Comparison of ENCODE assay signal across 9 mouse cellular contexts in the genomic region with DNA sequence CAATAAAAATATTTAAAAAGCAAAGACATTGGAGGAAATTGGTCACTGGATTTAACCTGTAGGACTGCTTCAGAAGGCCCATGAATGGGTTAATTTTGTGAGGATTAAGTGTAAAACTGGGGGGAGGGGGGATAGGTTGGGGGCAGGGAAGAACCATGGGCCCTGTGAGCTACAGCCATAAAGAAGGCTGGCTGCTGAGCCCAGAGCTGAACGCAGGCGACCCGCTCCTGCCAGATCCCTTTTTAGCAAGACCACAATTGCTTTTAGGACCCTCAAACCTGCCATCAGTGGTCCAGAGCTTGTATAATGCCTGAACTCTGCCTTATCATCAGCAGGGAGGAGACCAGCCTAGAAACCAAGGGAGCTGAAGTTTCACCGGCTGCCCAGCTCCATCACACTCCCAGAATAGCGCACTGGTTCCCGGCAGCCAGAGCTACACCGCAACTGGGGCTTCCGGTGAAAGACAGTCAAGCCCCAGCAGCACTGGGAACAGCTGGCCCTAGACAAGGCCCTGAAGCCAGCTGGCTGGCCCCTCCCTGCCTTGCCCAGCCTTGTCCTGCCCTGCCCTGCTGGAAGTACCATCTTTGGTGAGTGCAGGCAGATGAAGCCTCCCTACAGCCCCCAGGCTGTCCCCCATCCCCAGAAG. TPM values are rescaled to one million over a fixed set of nuclear protein-coding genes. Genes with fewer than 3 reads are reported as not detected.
A peak's percentile ranks its signal among the peaks of the same experiment; 100 is the strongest.
DNase-seq lines count a peak whose midpoint lies in the region; ATAC-seq and TF ChIP-seq lines count a peak whose summit lies in the region.
"Had no signal": no experiment of that assay in that cellular context is flagged by ENCODE, and none has a peak within 500 bp of the region (broad histone marks: within the 10 kb centered on the region; RNA-seq: fewer than 3 reads in every experiment).

No protein-coding gene starts in this region.

- H3K9ac ChIP-seq in lung, embryonic 16.5 days (ENCODE audit: low read length), result peak overlapping the region; percentile 39; the same call in 1 of the 2 replicates
- no peak overlapping the region for H3K9ac ChIP-seq in intestine, embryonic 16.5 days (ENCODE audit: low read depth, low read length)
- no peak overlapping the region for H3K9ac ChIP-seq in neural tube, embryonic 15.5 days (replicated peaks)

- intact Hi-C loops in gastrocnemius, adult 2 months (cut with DNase I), result no loop called here

- H3K4me1 ChIP-seq in lung, embryonic 16.5 days (replicated peaks; ENCODE audit: control insufficient read depth, insufficient read depth, low read length), result peaks cover 3% of the 10 kb centered on the region; the same call in 1 of the 2 replicates
- no peaks in the 10 kb centered on the region for H3K4me1 ChIP-seq in lung, adult 2 months (ENCODE audit: control insufficient read depth, insufficient read depth, low read length)
- no peaks in the 10 kb centered on the region; the same call in 1 of the 2 replicates for H3K4me1 ChIP-seq in intestine, embryonic 16.5 days (ENCODE audit: control insufficient read depth, insufficient read depth, low read length)
- peaks cover 6% of the 10 kb centered on the region; the same call in 1 of the 2 replicates for H3K4me1 ChIP-seq in neural tube, embryonic 15.5 days

- no peaks in the 10 kb centered on the region for H3K36me3 ChIP-seq in lung, embryonic 16.5 days (ENCODE audit: control insufficient read depth, insufficient read depth, low read length)
- no peaks in the 10 kb centered on the region for H3K36me3 ChIP-seq in intestine, embryonic 16.5 days (ENCODE audit: control insufficient read depth, insufficient read depth, low read length)
- no peaks in the 10 kb centered on the region for H3K36me3 ChIP-seq in neural tube, embryonic 15.5 days

- H3K4me2 ChIP-seq in lung, embryonic 16.5 days (ENCODE audit: low read depth, low read length), result no peak overlapping the region
- no peak overlapping the region for H3K4me2 ChIP-seq in intestine, embryonic 16.5 days (ENCODE audit: low read depth, low read length)
- H3K4me2 ChIP-seq in neural tube, embryonic 15.5 days, result no peak overlapping the region

- no peak overlapping the region for H3K4me3 ChIP-seq in lung, embryonic 16.5 days (ENCODE audit: low read length)
- no peak overlapping the region for H3K4me3 ChIP-seq in lung, adult 2 months (replicated peaks; ENCODE audit: extremely low read depth, low read depth, low read length)
- peak overlapping the region; percentile 54 for H3K4me3 ChIP-seq in gastrocnemius, adult 2 months
- H3K4me3 ChIP-seq in intestine, embryonic 16.5 days (ENCODE audit: low read length), result no peak overlapping the region
- H3K4me3 ChIP-seq in neural tube, embryonic 15.5 days (replicated peaks), result no peak overlapping the region

- no peak for DNase-seq in lung, adult 2 months
- peak; percentile 93 for DNase-seq in gastrocnemius, adult 2 months
- DNase-seq in layer of hippocampus, adult 8-10 months (ENCODE audit: low spot score in 2 of 2), result no peak
- no peak for DNase-seq in layer of hippocampus, postnatal 10 days (ENCODE audit: low spot score in 2 of 2)
- DNase-seq in ovary, postnatal 36 days (ENCODE audit: low spot score), result no peak

- H3K9me3 ChIP-seq in lung, embryonic 16.5 days (ENCODE audit: control insufficient read depth, low read length), result no peaks in the 10 kb centered on the region
- no peaks in the 10 kb centered on the region for H3K9me3 ChIP-seq in intestine, embryonic 16.5 days (ENCODE audit: control insufficient read depth, low read length)
- no peaks in the 10 kb centered on the region for H3K9me3 ChIP-seq in neural tube, embryonic 15.5 days (replicated peaks)

- TF ChIP-seq CTCF in lung, adult 2 months (IDR thresholded peaks at IDR 0.05; ENCODE audit: insufficient read depth, low read length), result no peak
- TF ChIP-seq CTCF in gastrocnemius, adult 2 months (IDR thresholded peaks at IDR 0.05), result no peak

- H3K27ac ChIP-seq in lung, embryonic 16.5 days (ENCODE audit: low read length), result no peak overlapping the region
- peak overlapping the region; percentile 96 for H3K27ac ChIP-seq in gastrocnemius, adult 2 months
- H3K27ac ChIP-seq in intestine, embryonic 16.5 days (ENCODE audit: low read length), result no peak overlapping the region
- H3K27ac ChIP-seq in neural tube, embryonic 15.5 days (replicated peaks), result 0 out of 2 replicates have a peak overlapping the region, but pooled peaks have one; percentile 18

- peak; percentile 76 for ATAC-seq in lung, embryonic 16.5 days (ENCODE audit: low read depth)
- peak; percentile 77 for ATAC-seq in intestine, embryonic 16.5 days
- ATAC-seq in neural tube, embryonic 15.5 days (ENCODE audit: low FRiP score), result no peak

- 13% methylated on average over 8 of the region's 8 CpGs for WGBS in lung, embryonic 16.5 days
- WGBS in lung, adult 2 months, result 30% methylated on average over 8 of the region's 8 CpGs
- WGBS in intestine, embryonic 16.5 days, result 17% methylated on average over 8 of the region's 8 CpGs
- 8% methylated on average over 8 of the region's 8 CpGs for WGBS in neural tube, embryonic 15.5 days

- no peak for TF ChIP-seq POLR2A in lung, adult 2 months (IDR thresholded peaks at IDR 0.05; ENCODE audit: borderline replicate concordance, extremely low read depth, low read depth, low read length)

- no peaks in the 10 kb centered on the region for H3K27me3 ChIP-seq in lung, embryonic 16.5 days (ENCODE audit: control insufficient read depth, insufficient read depth, low read depth, low read length)
- H3K27me3 ChIP-seq in intestine, embryonic 16.5 days (replicated peaks; ENCODE audit: control insufficient read depth, insufficient read depth, low read length), result no peaks in the 10 kb centered on the region
- peaks cover 4% of the 10 kb centered on the region for H3K27me3 ChIP-seq in neural tube, embryonic 15.5 days (replicated peaks)

RNA-seq across cellular contexts. Expression of a gene that starts 7.0 kb away (rescaled TPM):
- polyA plus RNA-seq in lung, embryonic 16.5 days (2015; fragmentation: Nextera tagmentation; extraction: Ambion mirVana), result 30.7 and 33.2 TPM in 2 replicates
- polyA plus RNA-seq in lung, adult 2 months (2012; rRNA removed), result 14.3 and 18.2 TPM in 2 replicates
- total RNA-seq in gastrocnemius, adult 2 months (2021), result 10 to 100 TPM; 45.4 to 82.1 TPM
- 10.5 and 10.9 TPM in 2 replicates for polyA plus RNA-seq in intestine, embryonic 16.5 days (2015; fragmentation: Nextera tagmentation; extraction: Ambion mirVana)
- 8.8 and 12.0 TPM in 2 replicates for polyA plus RNA-seq in neural tube, embryonic 15.5 days (2015; fragmentation: Nextera tagmentation; extraction: Ambion mirVana)
- total RNA-seq in layer of hippocampus, adult 8-10 months (2022), result 1 to 10 TPM; 4.3 to 7.2 (median 4.8) TPM
- total RNA-seq in layer of hippocampus, postnatal 10 days (2021), result 1 to 10 TPM; 3.9 to 5.1 TPM

RNA-seq across cellular contexts. Expression of a gene that starts 45.2 kb away (rescaled TPM):
- polyA plus RNA-seq in lung, embryonic 16.5 days (2015; fragmentation: Nextera tagmentation; extraction: Ambion mirVana), result not detected in 2 replicates
- polyA plus RNA-seq in lung, adult 2 months (2012; rRNA removed), result not detected in 2 replicates
- total RNA-seq in gastrocnemius, adult 2 months (2021), result not detected
- polyA plus RNA-seq in intestine, embryonic 16.5 days (2015; fragmentation: Nextera tagmentation; extraction: Ambion mirVana), result 0.20 and 0.43 TPM in 2 replicates
- polyA plus RNA-seq in neural tube, embryonic 15.5 days (2015; fragmentation: Nextera tagmentation; extraction: Ambion mirVana), result not detected in 2 replicates
- not detected for total RNA-seq in layer of hippocampus, adult 8-10 months (2022)
- not detected for total RNA-seq in layer of hippocampus, postnatal 10 days (2021)
- polyA plus RNA-seq: testis, adult 2 months had no signal

RNA-seq across cellular contexts. Expression of a gene that starts 45.9 kb away (rescaled TPM):
- 1.4 and 1.7 TPM in 2 replicates for polyA plus RNA-seq in lung, embryonic 16.5 days (2015; fragmentation: Nextera tagmentation; extraction: Ambion mirVana)
- polyA plus RNA-seq in lung, adult 2 months (2012; rRNA removed), result 2.5 and 5.0 TPM in 2 replicates
- under 1 TPM; 0.50 to 0.66 TPM for total RNA-seq in gastrocnemius, adult 2 months (2021)
- 2.5 and 2.6 TPM in 2 replicates for polyA plus RNA-seq in intestine, embryonic 16.5 days (2015; fragmentation: Nextera tagmentation; extraction: Ambion mirVana)
- polyA plus RNA-seq in neural tube, embryonic 15.5 days (2015; fragmentation: Nextera tagmentation; extraction: Ambion mirVana), result 0.59 and 1.3 TPM in 2 replicates
- 1 to 10 TPM in 2 of 4 experiments, under 1 TPM in 2; 0.39 to 1.3 (median 0.80) TPM for total RNA-seq in layer of hippocampus, adult 8-10 months (2022)
- under 1 TPM; 0.62 TPM for total RNA-seq in layer of hippocampus, postnatal 10 days (2021)

RNA-seq across cellular contexts. Expression of a gene that starts 48.2 kb away (rescaled TPM):
- polyA plus RNA-seq in lung, embryonic 16.5 days (2015; fragmentation: Nextera tagmentation; extraction: Ambion mirVana), result 0.23 and 0.34 TPM in 2 replicates
- 0.54 and 0.59 TPM in 2 replicates for polyA plus RNA-seq in lung, adult 2 months (2012; rRNA removed)
- total RNA-seq in gastrocnemius, adult 2 months (2021), result not detected
- polyA plus RNA-seq in intestine, embryonic 16.5 days (2015; fragmentation: Nextera tagmentation; extraction: Ambion mirVana), result 0.71 and 0.87 TPM in 2 replicates
- 14.8 and 21.3 TPM in 2 replicates for polyA plus RNA-seq in neural tube, embryonic 15.5 days (2015; fragmentation: Nextera tagmentation; extraction: Ambion mirVana)
- 10 to 100 TPM; 15.3 to 19.6 (median 17.4) TPM for total RNA-seq in layer of hippocampus, adult 8-10 months (2022)
- 10 to 100 TPM; 30.4 to 32.9 TPM for total RNA-seq in layer of hippocampus, postnatal 10 days (2021)

Comparison
In these comparisons a context has a peak if more than half of its experiments do, and no peak if none do; other contexts are left out.
1. H3K27ac ChIP-seq: peak in gastrocnemius, adult 2 months (single experiment) and neural tube, embryonic 15.5 days (single experiment); none in lung, embryonic 16.5 days (single experiment) and intestine, embryonic 16.5 days (single experiment).